Mouse (Mus musculus): ENCODE results near the gene Heg1.

- TF ChIP-seq ETS1 (conservative IDR thresholded peaks at IDR 0.05; ENCODE audit: low read depth, low read length): no peak
- TF ChIP-seq MAX (IDR thresholded peaks at IDR 0.05; ENCODE audit: low read length): no peak
- no peak for TF ChIP-seq EP300 (IDR thresholded peaks at IDR 0.05; ENCODE audit: low read length)
- TF ChIP-seq USF2 (conservative IDR thresholded peaks at IDR 0.05; ENCODE audit: low read depth, low read length): no peak
- no peak for TF ChIP-seq CTCF (conservative IDR thresholded peaks at IDR 0.05 in 1 of 2, IDR thresholded peaks at IDR 0.05 in 1 of 2; ENCODE audit: low read depth in 2 of 2, low read length in 2 of 2)
- no peak for TF ChIP-seq NRF1 (IDR thresholded peaks at IDR 0.05; ENCODE audit: low read depth, low read length)
- TF ChIP-seq POLR2AphosphoS2 (IDR thresholded peaks at IDR 0.05; ENCODE audit: low read depth, low read length): no peak
- TF ChIP-seq BHLHE40 (IDR thresholded peaks at IDR 0.05; ENCODE audit: low read depth, low read length): no peak
- TF ChIP-seq CHD2 (IDR thresholded peaks at IDR 0.05; ENCODE audit: low read length): no peak
- no peak for TF ChIP-seq ZKSCAN1 (IDR thresholded peaks at IDR 0.05; ENCODE audit: borderline replicate concordance, low read depth, low read length)
Measured at GRCm38 (mm10) chr16:33655443-33655842, 28.7 kb upstream of the Heg1 start.

All from CH12.LX (cell line).